In genomic region chr9:109095137-109095982, GRCm38 (mm10) we compare ENCODE assay signal across 8 mouse cellular contexts. TPM values are rescaled to one million over a fixed set of nuclear protein-coding genes. Genes with fewer than 3 reads are reported as not detected.
DNase-seq lines count a peak whose midpoint lies in the region; ATAC-seq and TF ChIP-seq lines count a peak whose summit lies in the region.

TSS of gene Plxnb1 (plus strand) at chr9:109095389.

- H3K4me2 ChIP-seq in forebrain, embryonic 11.5 days (ENCODE audit: low read depth, low read length, severe bottlenecking) = peak within 1 kb of the TSS; percentile 53

- H3K9me3 ChIP-seq in E14TG2a.4 (ENCODE audit: low read length) = no peaks in the 10 kb centered on the region
- no peaks in the 10 kb centered on the region for H3K9me3 ChIP-seq in forebrain, embryonic 11.5 days (ENCODE audit: control insufficient read depth, low read length)

- peaks cover 34% of the 10 kb centered on the region for H3K36me3 ChIP-seq in E14TG2a.4 (ENCODE audit: insufficient read depth, low read length)
- no peaks in the 10 kb centered on the region; the same call in 1 of the 2 replicates for H3K36me3 ChIP-seq in forebrain, embryonic 11.5 days (ENCODE audit: control insufficient read depth, insufficient read depth, low read length)

- peak within 1 kb of the TSS; percentile 87 for H3K4me3 ChIP-seq in E14TG2a.4 (replicated peaks; ENCODE audit: low read length)
- peak within 1 kb of the TSS; percentile 70 for H3K4me3 ChIP-seq in forebrain, embryonic 11.5 days (ENCODE audit: low read depth, low read length)
- H3K4me3 ChIP-seq in layer of hippocampus, adult 2 months = peak within 1 kb of the TSS; percentile 83
- peak within 1 kb of the TSS; percentile 89 for H3K4me3 ChIP-seq in lung, adult 2 months (replicated peaks; ENCODE audit: extremely low read depth, low read depth, low read length)

- H3K27me3 ChIP-seq in E14TG2a.4 (ENCODE audit: insufficient read depth, low read length) = no peaks in the 10 kb centered on the region
- no peaks in the 10 kb centered on the region for H3K27me3 ChIP-seq in forebrain, embryonic 11.5 days (ENCODE audit: control insufficient read depth, insufficient read depth, low read length)

- peak within 1 kb of the TSS; percentile 100 for H3K27ac ChIP-seq in forebrain, embryonic 11.5 days (ENCODE audit: low read depth, low read length)
- peak within 1 kb of the TSS; percentile 91 for H3K27ac ChIP-seq in layer of hippocampus, adult 2 months

- under 1% methylated on average over 86 of the region's 102 CpGs for WGBS in forebrain, embryonic 11.5 days
- 1% methylated on average over 100 of the region's 102 CpGs for WGBS in lung, adult 2 months

- peak; percentile 69 for DNase-seq in brain, adult 2 months (ENCODE audit: low read depth, low spot score)
- peak; percentile 92 for DNase-seq in forebrain, embryonic 11.5 days (ENCODE audit: low spot score)
- DNase-seq in heart, postnatal 14 days = peak; percentile 74 to 75
- DNase-seq in layer of hippocampus, adult 2 months (ENCODE audit: low spot score in 2 of 2) = peak; percentile 66 to 67
- peak; percentile 68 for DNase-seq in lung, adult 2 months
- peak; percentile 74 to 78 for DNase-seq in thymus, postnatal 36 days

- no peak for TF ChIP-seq CTCF in E14TG2a.4 (conservative IDR thresholded peaks at IDR 0.05; ENCODE audit: low read length)
- TF ChIP-seq CTCF in layer of hippocampus, adult 2 months (conservative IDR thresholded peaks at IDR 0.05) = no peak
- TF ChIP-seq CTCF in lung, adult 2 months (IDR thresholded peaks at IDR 0.05; ENCODE audit: insufficient read depth, low read length) = no peak

- intact Hi-C loops in heart, postnatal 14 days (cut with DNase I) = no loop called here

- ATAC-seq in forebrain, embryonic 11.5 days (replicated peaks; ENCODE audit: low FRiP score) = peak; percentile 77
- peak; percentile 10; the same call in 1 of the 2 replicates for ATAC-seq in neutrophil, adult 5-6 weeks (ENCODE audit: extremely low read depth, insufficient number of reproducible peaks, low FRiP score, poor library complexity, severe bottlenecking)

- H3K4me1 ChIP-seq in E14TG2a.4 (replicated peaks; ENCODE audit: low read depth, low read length) = peaks cover 83% of the 10 kb centered on the region
- H3K4me1 ChIP-seq in forebrain, embryonic 11.5 days (replicated peaks; ENCODE audit: control insufficient read depth, insufficient read depth, low read length) = peaks cover 34% of the 10 kb centered on the region
- H3K4me1 ChIP-seq in lung, adult 2 months (ENCODE audit: control insufficient read depth, insufficient read depth, low read length) = peaks cover 2% of the 10 kb centered on the region

- H3K9ac ChIP-seq in forebrain, embryonic 11.5 days (ENCODE audit: low read length) = peak within 1 kb of the TSS; percentile 97

- TF ChIP-seq POLR2A in lung, adult 2 months (IDR thresholded peaks at IDR 0.05; ENCODE audit: borderline replicate concordance, extremely low read depth, low read depth, low read length) = peak; percentile 65; the same call in 1 of the 2 replicates

RNA-seq across cellular contexts. Expression of gene Plxnb1, which starts in this region (rescaled TPM):
- polyA plus RNA-seq in forebrain, embryonic 11.5 days (2014; fragmentation: Nextera tagmentation; extraction: Ambion mirVana) = 27.3 and 28.3 TPM in 2 replicates
- 10 to 100 TPM; 16.3 to 20.0 TPM for total RNA-seq in heart, postnatal 14 days (2021)
- 10 to 100 TPM; 84.4 to 92.7 TPM for total RNA-seq in layer of hippocampus, adult 2 months (2021)
- 54.1 and 61.4 TPM in 2 replicates for polyA plus RNA-seq in lung, adult 2 months (2012; rRNA removed)
- total RNA-seq in neutrophil, adult 5-6 weeks (2017) = 0.12 and 1.0 TPM in 2 replicates

Comparison
In these comparisons a context has a peak if more than half of its experiments do, and no peak if none do; other contexts are left out.
1. Peak in every context shown above with its lines: DNase-seq, ATAC-seq, H3K4me3 ChIP-seq and H3K27ac ChIP-seq.
2. RNA of gene Plxnb1 (total RNA-seq): 84.4 to 92.7 TPM in layer of hippocampus, adult 2 months; 16.3 to 20.0 TPM in heart, postnatal 14 days and 0.12 to 1.0 TPM in neutrophil, adult 5-6 weeks; every median in the first group is over 4 times any median in the second.